Mouse (Mus musculus) layer of hippocampus, adult 9-10 months (tissue): ENCODE measurements around the gene Greb1.

ENCODE experiments used
- DNase-seq: peaks from one replicate; pipeline ENCODE4 v3.0.0; 2022; ENCODE audit warnings: low spot score

The Greb1 gene

DNA sequence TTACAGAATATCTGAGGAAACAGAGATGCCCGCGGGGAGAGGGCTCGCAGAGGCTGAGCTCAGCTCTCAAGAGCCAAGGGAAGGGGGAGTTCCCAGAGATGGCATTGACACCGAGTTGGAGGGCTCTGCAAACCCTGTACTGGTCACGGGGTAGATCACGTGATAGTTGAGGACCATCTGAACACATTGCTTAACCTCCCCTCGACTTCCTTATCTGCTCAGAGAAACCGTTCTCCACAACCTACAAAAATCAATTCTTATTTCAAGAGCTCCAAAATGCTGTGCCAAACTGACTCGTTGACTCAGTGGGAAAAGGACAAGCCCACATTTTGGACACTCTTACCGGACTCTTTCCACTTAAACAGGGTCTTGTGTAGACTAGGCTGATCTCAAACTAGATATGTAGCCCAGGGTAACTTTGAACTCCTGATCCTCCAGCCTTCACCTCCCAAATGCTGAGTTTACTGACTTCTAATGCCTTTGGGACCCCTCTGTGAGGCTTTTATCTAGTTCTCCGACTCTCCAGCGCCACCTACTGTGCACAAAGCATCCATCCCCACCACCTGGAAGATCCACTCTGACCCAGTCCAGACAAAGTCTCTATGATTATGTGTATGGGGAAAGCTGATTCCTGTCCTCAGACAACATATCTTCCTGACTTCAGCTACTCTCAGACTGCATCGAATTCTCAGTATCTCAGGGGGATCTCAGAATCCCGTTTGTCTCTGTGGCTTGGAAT lies 166.4 kb downstream of the Greb1 start:
- no peak for DNase-seq

DNA sequence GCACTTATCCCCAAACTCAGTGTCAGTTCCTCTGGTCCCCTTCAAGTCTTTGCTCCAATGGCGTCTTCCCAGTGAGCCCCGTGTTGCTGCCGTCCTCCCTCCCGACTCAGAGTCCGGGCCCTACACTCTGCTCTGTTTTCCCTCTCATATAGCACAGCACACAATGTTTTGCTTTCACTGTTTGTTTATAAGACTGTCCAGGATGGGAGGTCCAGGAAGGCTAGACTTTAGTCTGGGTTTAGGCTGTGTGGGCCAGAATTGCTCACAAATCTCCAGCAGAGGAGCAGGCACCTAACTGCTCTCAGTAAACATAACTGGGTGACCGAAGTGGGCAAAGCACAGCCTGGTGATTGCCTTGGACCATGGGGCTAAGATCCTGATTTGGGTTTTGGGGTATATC lies 167.5 kb downstream of the Greb1 start:
- DNase-seq = no peak

DNA sequence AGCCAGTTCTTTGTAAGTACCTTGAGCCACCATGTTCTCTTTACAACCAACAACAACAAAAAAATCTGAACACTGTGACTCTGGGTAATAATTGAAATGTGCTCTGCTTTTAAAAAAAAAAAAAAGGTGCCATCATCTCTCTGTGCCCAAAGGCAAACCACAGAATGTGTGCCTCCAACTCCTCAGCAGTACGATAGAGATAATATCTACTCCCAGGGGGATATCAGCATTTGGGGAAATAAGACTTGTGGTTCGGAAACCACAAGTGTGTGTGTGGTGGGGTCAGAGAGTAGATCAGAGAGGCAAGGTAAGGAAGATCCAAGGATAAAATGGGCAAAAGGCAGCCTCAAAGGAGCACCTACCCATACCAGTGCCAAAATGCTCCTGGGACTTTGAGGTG lies 169.3 kb downstream of the Greb1 start:
- DNase-seq = no peak

DNA sequence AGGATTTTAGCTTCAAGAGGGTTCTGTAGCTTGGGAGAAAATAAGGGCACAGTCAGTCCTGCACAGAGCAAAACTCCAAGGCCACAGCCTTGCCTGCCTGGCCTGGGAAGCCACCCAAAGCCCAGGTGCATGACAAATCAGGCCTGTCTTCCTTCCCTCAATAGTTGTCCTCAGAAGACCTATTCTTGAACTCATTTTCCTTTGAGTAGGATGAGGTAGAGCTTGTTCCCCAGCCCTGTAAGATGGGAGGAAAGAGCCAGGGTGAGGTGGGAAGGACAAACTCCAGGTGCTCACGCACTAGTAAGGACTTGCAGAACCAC lies 169.9 kb downstream of the Greb1 start:
- no peak for DNase-seq

DNA sequence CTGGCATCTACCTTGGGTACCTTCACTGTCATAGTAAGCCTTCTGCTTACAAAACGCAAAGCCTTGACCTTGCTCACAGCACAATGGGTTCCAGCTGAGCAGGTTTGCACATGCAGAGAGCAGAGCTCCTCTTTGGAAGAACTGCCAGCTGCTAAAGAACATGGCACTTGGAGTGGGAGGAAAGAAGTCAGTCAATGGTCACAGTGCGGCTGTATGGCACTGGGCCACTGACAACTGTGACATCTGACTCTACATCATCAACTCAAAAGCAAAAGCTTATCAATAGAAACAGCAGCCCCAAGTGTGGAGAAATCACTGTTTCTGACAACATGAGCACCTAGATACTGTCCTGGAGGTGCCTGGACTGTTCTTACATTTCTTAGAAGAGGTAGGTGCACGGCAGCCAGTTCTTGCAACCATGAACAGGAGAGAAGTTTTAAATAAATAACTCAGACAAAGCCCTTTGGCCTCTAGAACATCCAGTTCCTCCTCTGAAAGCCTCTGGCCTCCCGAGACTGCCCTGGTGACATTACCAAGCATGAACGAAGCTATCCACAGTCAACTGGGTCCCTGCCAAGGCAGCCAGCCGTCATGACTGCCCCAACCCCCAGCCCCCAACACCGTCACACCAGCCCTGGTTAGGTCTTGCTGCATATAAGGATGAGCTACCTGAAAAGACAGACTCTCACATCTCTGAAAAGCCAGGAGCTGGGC lies 170.4 kb downstream of the Greb1 start:
- DNase-seq = no peak
